Mouse (Mus musculus): ENCODE measurements around the gene Sptssa. TPM values are rescaled to one million over a fixed set of nuclear protein-coding genes. Genes with fewer than 3 reads are reported as not detected.
A peak's percentile ranks its signal among the peaks of the same experiment; 100 is the strongest.

Gene Sptssa
- polyA plus RNA-seq, 1 experiment: 54.3 TPM

DNA sequence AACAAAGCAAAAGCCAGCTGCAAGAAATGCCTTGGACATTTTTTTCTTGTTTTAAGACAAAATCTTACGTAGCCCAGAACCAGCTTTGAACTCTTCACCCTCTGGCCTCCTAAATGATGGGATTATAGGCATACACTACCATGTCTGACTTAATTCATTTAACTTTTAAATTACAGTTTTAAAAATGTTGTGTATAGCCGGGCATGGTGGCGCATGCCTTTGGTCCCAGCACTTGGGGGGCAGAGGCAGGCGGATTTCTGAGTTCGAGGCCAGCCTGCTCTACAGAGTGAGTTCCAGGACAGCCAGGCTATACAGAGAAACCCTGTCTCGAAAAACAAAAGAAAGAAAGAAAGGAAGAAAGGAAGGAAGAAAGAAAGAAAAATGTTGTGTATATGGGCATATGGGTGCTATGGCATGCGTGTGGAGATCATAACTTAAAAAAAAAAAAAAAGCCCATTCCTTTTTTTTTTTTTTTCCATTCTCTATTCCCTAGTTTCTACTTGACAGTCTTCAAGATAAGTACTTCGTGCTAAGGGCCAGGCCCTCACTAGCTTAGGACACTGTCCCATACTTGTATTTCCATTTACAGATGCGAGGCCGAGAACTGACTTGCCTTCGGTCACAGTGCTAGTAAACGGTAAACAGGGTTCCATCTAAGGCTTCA is 38.6 kb upstream of the Sptssa start:
- DNase-seq (ENCODE audit: low read depth in 1 of 2, low spot score in 2 of 2): no peak
- Histone ChIP-seq H3K4me1 (ENCODE audit: control insufficient read depth, insufficient read depth, insufficient read length) (no peaks in the 10 kb centered on the region), H3K4me3 (ENCODE audit: extremely low read depth, insufficient read depth, insufficient read length) (peak overlapping the region; percentile 93), H3K36me3 (ENCODE audit: control insufficient read depth, insufficient read depth, low read length) (peaks cover 15% of the 10 kb centered on the region), H3K27ac (ENCODE audit: insufficient read depth, low read length) (peak overlapping the region; percentile 96), H3K27me3 (ENCODE audit: control insufficient read depth, insufficient read depth, low read length) (no peaks in the 10 kb centered on the region)
- WGBS: 33% methylated on average over 12 of the region's 12 CpGs
- TF ChIP-seq CTCF (IDR thresholded peaks at IDR 0.05; ENCODE audit: extremely low read depth, insufficient read depth, insufficient read length, insufficient replicate concordance) (no peak), POLR2A (IDR thresholded peaks at IDR 0.05; ENCODE audit: low read depth, low read length) (no peak)

DNA sequence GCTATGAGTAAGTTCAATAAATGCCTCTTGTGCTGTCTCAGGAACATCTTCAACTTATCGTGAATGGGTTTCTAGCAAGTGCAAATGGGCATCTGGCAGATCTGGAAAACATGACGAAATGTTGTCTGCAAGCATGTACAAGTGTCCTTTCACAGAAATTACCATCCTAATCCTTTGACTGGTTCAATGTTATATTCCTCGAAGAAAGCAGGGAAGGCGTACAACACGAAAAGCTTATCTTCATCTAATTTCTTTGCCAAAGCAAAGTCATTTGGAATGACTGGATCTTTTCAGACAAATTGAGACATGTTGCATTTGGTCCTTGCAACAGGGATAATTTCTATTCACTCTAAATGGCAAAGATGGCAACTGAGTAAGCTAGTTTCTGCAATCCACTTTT is 32.7 kb upstream of the Sptssa start:
- Histone ChIP-seq H3K36me3 (ENCODE audit: control insufficient read depth, insufficient read depth, low read length) (peaks cover 35% of the 10 kb centered on the region), H3K27me3 (ENCODE audit: control insufficient read depth, insufficient read depth, low read length) (no peaks in the 10 kb centered on the region), H3K27ac (ENCODE audit: insufficient read depth, low read length) (no peak overlapping the region), H3K4me1 (ENCODE audit: control insufficient read depth, insufficient read depth, insufficient read length) (no peaks in the 10 kb centered on the region), H3K4me3 (ENCODE audit: extremely low read depth, insufficient read depth, insufficient read length) (no peak overlapping the region)
- WGBS: 93% methylated on average over 5 of the region's 5 CpGs
- no peak for DNase-seq (ENCODE audit: low read depth in 1 of 2, low spot score in 2 of 2)
- no peak for TF ChIP-seq CTCF (IDR thresholded peaks at IDR 0.05; ENCODE audit: extremely low read depth, insufficient read depth, insufficient read length, insufficient replicate concordance)
- no peak for TF ChIP-seq POLR2A (IDR thresholded peaks at IDR 0.05; ENCODE audit: low read depth, low read length)

DNA sequence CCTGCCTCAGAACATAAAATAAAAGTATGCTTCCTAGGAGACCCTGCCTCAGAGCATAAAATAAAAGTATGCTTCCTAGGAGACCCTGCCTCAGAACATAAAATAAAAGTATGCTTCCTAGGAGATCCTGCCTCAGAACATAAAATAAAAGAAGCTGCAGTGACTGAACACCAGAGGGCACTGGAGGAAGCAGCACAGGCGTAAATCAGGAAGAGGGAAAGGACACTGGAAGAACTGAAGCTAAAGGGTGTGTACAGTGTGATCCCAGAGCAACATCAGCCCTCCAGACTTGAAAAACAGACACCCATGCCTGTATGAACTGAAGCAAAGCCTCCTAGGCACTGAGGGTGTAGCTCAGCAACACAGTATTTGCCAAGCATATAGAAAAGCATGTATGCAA is 26.8 kb upstream of the Sptssa start:
- Histone ChIP-seq H3K4me1 (ENCODE audit: control insufficient read depth, insufficient read depth, insufficient read length) (no peaks in the 10 kb centered on the region), H3K27me3 (ENCODE audit: control insufficient read depth, insufficient read depth, low read length) (no peaks in the 10 kb centered on the region), H3K36me3 (ENCODE audit: control insufficient read depth, insufficient read depth, low read length) (peaks cover 17% of the 10 kb centered on the region), H3K4me3 (ENCODE audit: extremely low read depth, insufficient read depth, insufficient read length) (no peak overlapping the region), H3K27ac (ENCODE audit: insufficient read depth, low read length) (no peak overlapping the region)
- TF ChIP-seq CTCF (IDR thresholded peaks at IDR 0.05; ENCODE audit: extremely low read depth, insufficient read depth, insufficient read length, insufficient replicate concordance) (peak; percentile 45; the same call in 1 of the 2 replicates), POLR2A (IDR thresholded peaks at IDR 0.05; ENCODE audit: low read depth, low read length) (no peak)
- 47% methylated on average over 1 of the region's 1 CpGs for WGBS
- no peak for DNase-seq (ENCODE audit: low read depth in 1 of 2, low spot score in 2 of 2)

DNA sequence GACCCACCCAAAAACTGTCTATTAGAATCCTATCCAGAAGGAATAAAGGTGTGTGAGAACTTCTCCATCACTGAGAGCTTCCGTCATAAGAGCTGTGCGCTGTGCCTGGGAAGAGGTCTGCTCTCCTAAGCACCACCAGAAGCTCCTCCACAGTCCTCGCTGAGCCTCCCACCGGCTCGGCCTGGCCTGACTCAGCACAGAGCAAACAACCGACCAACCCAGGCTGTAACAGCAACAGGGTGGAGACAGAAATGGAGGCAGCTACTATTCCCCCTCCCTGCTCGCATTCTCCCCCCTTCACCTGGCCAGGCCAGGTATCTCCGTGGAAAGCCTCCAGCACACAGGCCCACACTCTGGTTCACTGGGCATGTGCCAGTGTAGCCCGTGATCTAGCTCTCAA is 20.3 kb upstream of the Sptssa start:
- Histone ChIP-seq H3K4me3 (ENCODE audit: extremely low read depth, insufficient read depth, insufficient read length) (no peak overlapping the region), H3K27ac (ENCODE audit: insufficient read depth, low read length) (no peak overlapping the region), H3K4me1 (ENCODE audit: control insufficient read depth, insufficient read depth, insufficient read length) (no peaks in the 10 kb centered on the region), H3K27me3 (ENCODE audit: control insufficient read depth, insufficient read depth, low read length) (no peaks in the 10 kb centered on the region), H3K36me3 (ENCODE audit: control insufficient read depth, insufficient read depth, low read length) (peaks cover 30% of the 10 kb centered on the region)
- no peak for TF ChIP-seq CTCF (IDR thresholded peaks at IDR 0.05; ENCODE audit: extremely low read depth, insufficient read depth, insufficient read length, insufficient replicate concordance)
- TF ChIP-seq POLR2A (IDR thresholded peaks at IDR 0.05; ENCODE audit: low read depth, low read length): no peak
- no peak for DNase-seq (ENCODE audit: low read depth in 1 of 2, low spot score in 2 of 2)
- WGBS: 96% methylated on average over 9 of the region's 9 CpGs

DNA sequence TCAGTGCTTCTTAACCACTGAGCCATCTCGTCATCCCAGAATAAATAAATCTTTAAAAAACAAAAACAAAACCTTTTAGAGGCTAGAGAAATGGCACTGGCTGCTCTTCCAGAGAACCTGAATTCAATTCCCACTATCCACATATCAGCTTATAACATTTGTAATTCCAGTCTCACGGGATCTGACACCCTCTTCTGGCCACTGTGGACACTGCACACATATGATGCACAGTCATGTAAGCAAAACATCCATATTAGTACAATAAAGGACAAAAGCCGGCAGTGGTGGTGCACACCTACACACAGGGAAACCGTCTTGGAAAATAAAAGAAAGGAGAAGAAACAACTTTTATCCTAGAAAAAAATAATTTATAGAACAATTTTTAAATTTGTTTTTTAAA is 19.0 kb upstream of the Sptssa start:
- Histone ChIP-seq H3K27me3 (ENCODE audit: control insufficient read depth, insufficient read depth, low read length) (no peaks in the 10 kb centered on the region), H3K36me3 (ENCODE audit: control insufficient read depth, insufficient read depth, low read length) (peaks cover 33% of the 10 kb centered on the region), H3K4me3 (ENCODE audit: extremely low read depth, insufficient read depth, insufficient read length) (no peak overlapping the region), H3K4me1 (ENCODE audit: control insufficient read depth, insufficient read depth, insufficient read length) (no peaks in the 10 kb centered on the region), H3K27ac (ENCODE audit: insufficient read depth, low read length) (no peak overlapping the region)
- TF ChIP-seq POLR2A (IDR thresholded peaks at IDR 0.05; ENCODE audit: low read depth, low read length) (no peak), CTCF (IDR thresholded peaks at IDR 0.05; ENCODE audit: extremely low read depth, insufficient read depth, insufficient read length, insufficient replicate concordance) (no peak)
- 95% methylated on average over 4 of the region's 4 CpGs for WGBS
- no peak for DNase-seq (ENCODE audit: low read depth in 1 of 2, low spot score in 2 of 2)

DNA sequence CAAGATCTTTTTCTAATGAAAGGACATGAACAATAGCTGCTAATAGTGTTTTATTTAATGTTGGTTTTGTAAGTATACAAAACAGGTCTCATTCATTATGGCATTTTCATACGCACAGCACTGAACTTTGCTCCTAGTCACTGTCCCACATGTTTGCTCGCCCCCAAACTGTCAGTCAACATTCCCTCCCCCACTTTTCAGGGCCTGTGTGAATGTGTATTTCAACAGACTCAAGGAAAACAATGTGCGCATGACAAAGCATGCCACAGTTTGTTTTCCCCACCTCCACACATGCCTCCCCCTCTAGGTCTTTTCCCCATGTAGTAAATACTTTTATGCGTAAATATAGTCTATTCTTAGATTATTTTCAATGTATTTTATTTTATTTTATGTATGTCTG is 14.9 kb upstream of the Sptssa start:
- no peak for DNase-seq (ENCODE audit: low read depth in 1 of 2, low spot score in 2 of 2)
- Histone ChIP-seq H3K4me3 (ENCODE audit: extremely low read depth, insufficient read depth, insufficient read length) (no peak overlapping the region), H3K27me3 (ENCODE audit: control insufficient read depth, insufficient read depth, low read length) (no peaks in the 10 kb centered on the region), H3K27ac (ENCODE audit: insufficient read depth, low read length) (no peak overlapping the region), H3K36me3 (ENCODE audit: control insufficient read depth, insufficient read depth, low read length) (peaks cover 20% of the 10 kb centered on the region), H3K4me1 (ENCODE audit: control insufficient read depth, insufficient read depth, insufficient read length) (no peaks in the 10 kb centered on the region)
- TF ChIP-seq CTCF (IDR thresholded peaks at IDR 0.05; ENCODE audit: extremely low read depth, insufficient read depth, insufficient read length, insufficient replicate concordance): no peak
- TF ChIP-seq POLR2A (IDR thresholded peaks at IDR 0.05; ENCODE audit: low read depth, low read length): no peak
- 92% methylated on average over 4 of the region's 4 CpGs for WGBS

DNA sequence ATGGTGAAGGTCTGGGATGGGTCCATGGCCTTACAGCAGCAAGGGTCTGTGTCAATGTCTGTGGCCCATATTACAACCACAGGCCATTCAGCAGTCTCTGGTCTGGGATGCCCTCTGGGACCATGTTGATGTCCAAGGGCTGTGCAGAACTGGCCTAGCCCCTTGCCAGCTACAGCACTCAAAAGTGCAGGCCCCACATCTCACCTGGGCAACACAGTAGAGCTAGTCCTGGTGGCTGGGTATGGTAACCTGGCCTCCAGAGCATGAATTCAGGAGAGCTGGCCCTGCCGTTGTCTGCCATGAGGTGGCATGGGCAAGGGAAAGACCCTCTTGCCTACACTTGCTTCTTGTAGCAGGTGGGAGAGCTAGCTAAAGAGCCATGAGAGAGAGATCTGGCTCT is 11.8 kb upstream of the Sptssa start:
- Histone ChIP-seq H3K36me3 (ENCODE audit: control insufficient read depth, insufficient read depth, low read length) (peaks cover 15% of the 10 kb centered on the region), H3K4me1 (ENCODE audit: control insufficient read depth, insufficient read depth, insufficient read length) (no peaks in the 10 kb centered on the region), H3K4me3 (ENCODE audit: extremely low read depth, insufficient read depth, insufficient read length) (no peak overlapping the region), H3K27me3 (ENCODE audit: control insufficient read depth, insufficient read depth, low read length) (no peaks in the 10 kb centered on the region), H3K27ac (ENCODE audit: insufficient read depth, low read length) (no peak overlapping the region)
- no peak for DNase-seq (ENCODE audit: low read depth in 1 of 2, low spot score in 2 of 2)
- TF ChIP-seq POLR2A (IDR thresholded peaks at IDR 0.05; ENCODE audit: low read depth, low read length): no peak
- TF ChIP-seq CTCF (IDR thresholded peaks at IDR 0.05; ENCODE audit: extremely low read depth, insufficient read depth, insufficient read length, insufficient replicate concordance): no peak
- 100% methylated on average over 1 of the region's 1 CpGs for WGBS

Measured in spleen, adult 2 months (tissue).